Mouse (Mus musculus): Measurements from ENCODE around the gene Siglece. TPM values are rescaled to one million over a fixed set of nuclear protein-coding genes. Genes with fewer than 3 reads are reported as not detected.

The Siglece gene
- 2.2 TPM for total RNA-seq (2023)

DNA sequence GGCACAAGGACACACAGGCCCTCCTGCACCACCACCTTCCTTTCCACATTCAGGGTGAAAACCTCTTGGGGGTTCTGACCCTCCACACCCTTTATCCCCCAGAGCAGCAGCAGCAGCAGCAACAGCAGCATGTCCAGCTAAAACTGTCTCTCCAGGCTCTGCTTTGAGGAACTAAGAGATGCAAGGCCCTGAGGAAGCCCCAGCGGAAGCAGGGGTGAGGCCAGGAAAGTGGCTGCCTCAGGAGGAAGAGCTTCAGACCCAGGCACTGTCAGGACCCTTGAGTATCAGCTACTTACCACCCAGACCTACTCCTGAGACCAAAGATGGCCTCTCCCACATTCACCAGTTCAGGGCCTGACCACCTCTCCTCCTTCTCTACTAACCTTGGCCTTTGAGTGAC, at the start of gene Siglece:
TSS of gene Siglece (minus strand) at position 160 of the 400 bp plus-strand sequence.

GRCm38 (mm10) chr7:43690118-43690517, 30.2 kb upstream of the Siglece start, which contains the start of gene Klk14:
TSS of gene Klk14 (plus strand) at chr7:43690418.

GRCm38 (mm10) chr7:43671809-43672580, 12.0 kb upstream of the Siglece start, which contains the start of gene Ctu1:
TSS of gene Ctu1 (plus strand) at chr7:43672016.

DNA sequence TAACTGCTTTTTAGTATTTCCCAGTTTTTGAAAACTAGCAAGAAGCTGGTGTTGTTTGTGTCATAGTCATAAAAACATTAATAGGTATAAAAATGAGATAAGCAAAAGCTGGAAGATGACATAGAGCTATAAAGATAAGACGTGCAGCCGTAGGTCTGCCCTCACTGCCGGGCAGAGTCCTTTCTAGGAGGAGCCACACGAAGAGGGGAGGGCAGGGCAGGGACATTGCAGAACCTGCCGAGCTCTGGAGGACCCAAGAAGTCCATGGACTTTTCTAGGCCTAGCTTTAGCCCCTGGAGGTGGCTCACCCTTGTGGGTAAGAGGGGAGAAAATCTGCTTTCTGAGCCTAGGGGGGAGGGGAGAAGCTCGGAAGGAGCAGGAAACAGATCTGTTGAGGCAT, 25.5 kb downstream of the Siglece start, which contains the start of gene Ceacam18:
TSS of gene Ceacam18 (plus strand) at position 208 of the 400 bp plus-strand sequence.

DNA sequence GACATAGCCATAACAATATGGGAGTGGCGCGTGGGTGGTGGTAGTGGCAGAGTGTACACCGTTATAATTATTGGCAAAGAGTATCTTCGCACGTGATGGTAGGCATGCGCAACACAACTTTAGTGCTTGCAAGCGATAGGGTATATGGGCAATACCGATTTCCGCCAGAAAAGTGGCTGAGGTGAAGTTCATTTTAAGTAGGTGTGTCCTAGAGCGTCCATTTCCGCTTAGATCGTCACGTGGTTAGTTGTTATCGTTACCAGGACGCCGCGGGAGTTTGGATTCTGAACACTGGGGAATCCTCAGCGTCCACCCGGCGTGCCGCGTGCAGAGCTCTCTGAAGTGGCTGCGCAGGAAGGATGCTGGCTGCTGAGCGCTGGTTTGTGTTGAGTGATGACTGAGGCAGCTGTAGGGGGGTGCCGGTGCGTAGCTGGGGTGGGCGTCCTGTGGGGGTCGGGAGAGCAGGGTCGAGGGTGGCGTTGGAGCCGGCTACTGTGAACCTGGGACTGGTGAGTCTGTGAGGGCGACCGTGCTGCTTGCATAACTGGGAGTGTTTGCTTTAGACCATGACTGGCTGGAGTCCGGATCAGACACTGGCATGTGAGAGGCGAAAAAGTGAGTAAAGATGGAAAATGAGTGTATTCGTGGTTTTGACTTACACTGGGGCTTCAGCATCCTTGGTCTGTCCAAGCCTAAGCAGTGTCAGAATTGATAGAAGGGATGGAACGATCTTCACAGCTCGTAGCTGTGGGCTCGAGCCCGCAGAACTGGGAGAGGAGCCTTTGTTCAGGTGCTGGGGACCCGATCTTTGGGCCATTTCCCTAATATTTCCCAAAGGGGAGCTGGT, 52.8 kb downstream of the Siglece start, which contains the start of gene Zfp819:
TSS of gene Zfp819 (plus strand) at position 274 of the 847 bp plus-strand sequence.

Other genes starting within 250 kb of the Siglece start
- gene Lim2, start 232.5 kb downstream of the Siglece start, total RNA-seq (2023) = not detected
- 25.9 TPM for gene Nkg7, start 223.1 kb downstream of the Siglece start, total RNA-seq (2023)
- not detected for gene Cldnd2, start 219.4 kb downstream of the Siglece start, total RNA-seq (2023)
- gene Etfb, start 216.1 kb downstream of the Siglece start, total RNA-seq (2023) = 27.6 TPM
- not detected for gene Gm45233, start 216.0 kb downstream of the Siglece start, total RNA-seq (2023)
- gene Vsig10l, start 197.0 kb downstream of the Siglece start, total RNA-seq (2023) = 2.2 TPM
- not detected for gene Iglon5, start 170.1 kb downstream of the Siglece start, total RNA-seq (2023)
- gene 4931406B18Rik, start 154.2 kb downstream of the Siglece start, total RNA-seq (2023) = not detected
- 1.2 TPM for gene Cd33, start 115.7 kb downstream of the Siglece start, total RNA-seq (2023)
- gene Zfp658, start 97.9 kb downstream of the Siglece start, total RNA-seq (2023) = 7.1 TPM
- 10.3 TPM for gene Zfp719, start 80.6 kb downstream of the Siglece start, total RNA-seq (2023)
- gene Zfp819, start 53.0 kb downstream of the Siglece start, total RNA-seq (2023) = not detected
- gene Ceacam18, start 25.5 kb downstream of the Siglece start, total RNA-seq (2023) = not detected
- 9.4 TPM for gene Ctu1, start 11.9 kb upstream of the Siglece start, total RNA-seq (2023)
- not detected for gene Klk14, start 30.3 kb upstream of the Siglece start, total RNA-seq (2023)
- not detected for gene Klk13, start 52.4 kb upstream of the Siglece start, total RNA-seq (2023)
- not detected for gene Klk12, start 108.7 kb upstream of the Siglece start, total RNA-seq (2023)
- gene Klk11, start 114.4 kb upstream of the Siglece start, total RNA-seq (2023) = not detected
- not detected for gene Klk10, start 120.9 kb upstream of the Siglece start, total RNA-seq (2023)
- gene Klk9, start 131.7 kb upstream of the Siglece start, total RNA-seq (2023) = not detected
- 123 TPM for gene Klk8, start 137.4 kb upstream of the Siglece start, total RNA-seq (2023)
- 0.41 TPM for gene Klk7, start 151.1 kb upstream of the Siglece start, total RNA-seq (2023)
- gene Klk6, start 164.3 kb upstream of the Siglece start, total RNA-seq (2023) = not detected
- not detected for gene Klk5, start 181.8 kb upstream of the Siglece start, total RNA-seq (2023)
- gene Klk4, start 221.0 kb upstream of the Siglece start, total RNA-seq (2023) = not detected